Comparison of ENCODE assay signal across 11 mouse cellular contexts in the genomic region with DNA sequence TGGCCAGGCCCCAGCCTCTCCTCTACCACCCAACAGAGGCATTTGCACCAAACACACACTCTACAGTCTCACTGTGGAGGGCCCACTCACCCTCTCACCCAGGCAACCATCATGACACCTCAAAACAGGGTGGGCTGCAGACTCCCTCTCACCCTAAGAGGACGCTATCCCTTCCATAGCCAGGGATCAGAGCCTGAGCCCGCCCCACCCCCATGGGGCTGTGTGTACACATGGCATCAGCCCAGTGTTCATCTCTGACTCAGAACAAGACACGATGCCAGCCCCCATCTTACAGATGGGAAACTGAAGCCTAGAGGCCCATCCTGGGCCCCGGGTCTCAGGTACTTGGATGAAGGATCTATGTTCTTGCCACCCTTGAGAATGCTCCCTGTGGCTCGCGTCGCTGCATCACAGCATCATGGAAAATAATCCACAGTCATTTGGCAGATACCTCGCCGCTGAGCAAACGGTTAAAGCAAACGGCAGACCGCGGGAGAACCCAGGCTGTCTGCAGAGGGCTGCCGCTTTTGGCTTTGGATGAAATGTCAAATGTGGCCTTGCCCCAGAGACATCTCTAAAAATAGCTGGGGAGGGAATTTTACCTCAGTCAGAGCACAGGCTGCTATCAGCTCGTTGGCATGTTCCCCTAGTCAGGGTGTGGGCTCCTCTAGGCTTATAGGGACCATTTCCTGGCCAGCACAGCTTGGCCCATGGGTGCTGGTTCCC.
DNase-seq lines count a peak whose midpoint lies in the region; ATAC-seq and TF ChIP-seq lines count a peak whose summit lies in the region.
"Had no signal": no experiment of that assay in that cellular context is flagged by ENCODE, and none has a peak within 500 bp of the region (broad histone marks: within the 10 kb centered on the region; RNA-seq: fewer than 3 reads in every experiment).

No protein-coding gene starts in this region.

- H3K27ac ChIP-seq in gastrocnemius, adult 2 months, result peak overlapping the region; percentile 90
- peak overlapping the region; percentile 47 for H3K27ac ChIP-seq in heart, postnatal 0 days (ENCODE audit: low read depth)
- no peak overlapping the region for H3K27ac ChIP-seq in hindbrain, embryonic 11.5 days (ENCODE audit: low read depth, low read length)
- H3K27ac ChIP-seq: forebrain, embryonic 12.5 days had no signal

- H3K4me2 ChIP-seq in heart, postnatal 0 days (ENCODE audit: low read depth, low read length), result no peak overlapping the region
- H3K4me2 ChIP-seq in hindbrain, embryonic 11.5 days (replicated peaks; ENCODE audit: low read depth, low read length), result no peak overlapping the region
- H3K4me2 ChIP-seq: forebrain, embryonic 12.5 days; liver, embryonic 11.5 days had no signal

- DNase-seq in gastrocnemius, adult 2 months, result peak; percentile 77
- DNase-seq in gastrocnemius, postnatal 4 days (ENCODE audit: low spot score in 2 of 2), result no peak
- peak; percentile 58 for DNase-seq in cerebellum, adult 9-10 months
- peak; percentile 43 to 71 for DNase-seq in heart, adult 18-20 months
- peak; percentile 76 for DNase-seq in heart, postnatal 0 days (ENCODE audit: low spot score)
- no peak for DNase-seq in hindbrain, embryonic 11.5 days (ENCODE audit: low spot score)
- no peak for DNase-seq in right cerebral cortex, postnatal 4 days
- DNase-seq in kidney, postnatal 4 days, result no peak
- DNase-seq: lung, postnatal 10 days had no signal

- H3K36me3 ChIP-seq in heart, postnatal 0 days (replicated peaks; ENCODE audit: control insufficient read depth, insufficient read depth, low read length), result no peaks in the 10 kb centered on the region
- no peaks in the 10 kb centered on the region for H3K36me3 ChIP-seq in hindbrain, embryonic 11.5 days (ENCODE audit: control insufficient read depth, insufficient read depth, low read length)
- H3K36me3 ChIP-seq: forebrain, embryonic 12.5 days had no signal

- H3K9ac ChIP-seq in heart, postnatal 0 days (replicated peaks; ENCODE audit: low read depth, low read length), result no peak overlapping the region
- no peak overlapping the region for H3K9ac ChIP-seq in hindbrain, embryonic 11.5 days (ENCODE audit: low read depth, low read length)
- H3K9ac ChIP-seq: forebrain, embryonic 12.5 days had no signal

- H3K4me3 ChIP-seq in gastrocnemius, adult 2 months, result peak overlapping the region; percentile 55
- H3K4me3 ChIP-seq in heart, postnatal 0 days (ENCODE audit: low read depth, low read length), result no peak overlapping the region
- H3K4me3 ChIP-seq in hindbrain, embryonic 11.5 days (ENCODE audit: low read depth, low read length), result no peak overlapping the region
- H3K4me3 ChIP-seq: forebrain, embryonic 12.5 days had no signal

- peak; percentile 88 for ATAC-seq in heart, postnatal 0 days (ENCODE audit: insufficient read depth, low read depth)
- ATAC-seq in hindbrain, embryonic 11.5 days (ENCODE audit: low FRiP score), result no peak

- 0 out of 2 replicates have a peak, but pooled peaks cover 4% of the 10 kb centered on the region for H3K9me3 ChIP-seq in heart, postnatal 0 days (replicated peaks; ENCODE audit: control insufficient read depth, low read length)
- H3K9me3 ChIP-seq in hindbrain, embryonic 11.5 days (ENCODE audit: control insufficient read depth, low read length), result no peaks in the 10 kb centered on the region

- intact Hi-C loops in gastrocnemius, adult 2 months (cut with DNase I), result no loop called here

- TF ChIP-seq EP300 in heart, postnatal 0 days (IDR thresholded peaks at IDR 0.05; ENCODE audit: low read depth), result no peak

- no peaks in the 10 kb centered on the region for H3K27me3 ChIP-seq in heart, postnatal 0 days (ENCODE audit: control insufficient read depth, insufficient read depth, low read length)
- H3K27me3 ChIP-seq in hindbrain, embryonic 11.5 days (ENCODE audit: control insufficient read depth, insufficient read depth, low read length), result no peaks in the 10 kb centered on the region
- H3K27me3 ChIP-seq: forebrain, embryonic 12.5 days had no signal

- H3K4me1 ChIP-seq in heart, postnatal 0 days (ENCODE audit: control insufficient read depth, insufficient read depth), result peaks cover 15% of the 10 kb centered on the region
- H3K4me1 ChIP-seq in hindbrain, embryonic 11.5 days (replicated peaks; ENCODE audit: control insufficient read depth, insufficient read depth, low read length), result no peaks in the 10 kb centered on the region

- 40% methylated on average over 15 of the region's 15 CpGs for WGBS in heart, postnatal 0 days
- WGBS in hindbrain, embryonic 11.5 days, result 90% methylated on average over 15 of the region's 15 CpGs

- TF ChIP-seq CTCF in gastrocnemius, adult 2 months (IDR thresholded peaks at IDR 0.05), result no peak
- no peak for TF ChIP-seq CTCF in heart, postnatal 0 days (IDR thresholded peaks at IDR 0.05; ENCODE audit: low read depth)

Comparison
In these comparisons a context has a peak if more than half of its experiments do, and no peak if none do; other contexts are left out.
1. DNase-seq: peak in gastrocnemius, adult 2 months (single experiment), cerebellum, adult 9-10 months (single experiment), heart, adult 18-20 months (2 of 2) and heart, postnatal 0 days (single experiment); none in gastrocnemius, postnatal 4 days (0 of 2), hindbrain, embryonic 11.5 days (single experiment), right cerebral cortex, postnatal 4 days (single experiment) and kidney, postnatal 4 days (0 of 2).